Mouse (Mus musculus): ENCODE measurements around the gene Cdr2.

DNA sequence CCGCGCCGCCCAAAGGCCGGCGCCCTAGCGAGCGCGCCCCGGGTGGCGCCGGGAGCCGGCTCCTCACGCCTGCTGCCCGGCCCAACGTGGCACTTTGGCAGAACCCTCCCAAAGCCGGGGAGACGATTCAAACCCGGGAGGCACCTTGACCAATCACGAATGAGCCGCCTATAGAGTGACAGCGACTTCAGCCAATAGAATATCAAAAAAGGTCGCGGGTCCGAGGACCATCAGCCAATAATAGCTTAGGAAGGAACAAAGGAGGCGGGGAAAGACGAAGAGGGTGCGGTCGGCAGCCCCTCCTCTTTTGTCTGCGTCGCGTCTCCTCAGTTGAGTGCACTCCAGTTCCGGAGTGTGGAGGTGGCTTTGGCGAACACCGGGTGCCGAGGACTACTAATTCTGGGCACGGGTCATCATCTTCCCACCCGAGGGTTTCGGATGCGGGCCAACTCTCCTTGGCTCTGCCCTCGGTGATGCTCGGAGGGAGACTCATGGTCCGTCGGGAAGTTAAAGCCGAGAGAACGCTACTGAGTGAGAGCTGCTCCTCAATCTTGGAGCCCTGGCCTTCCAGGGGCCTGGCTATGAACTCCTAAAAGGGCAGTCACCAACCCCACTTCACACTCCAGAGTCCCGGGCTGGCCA is at the start of gene Cdr2, which contains the start of gene Mfsd13b:
- TF ChIP-seq GATA1 (IDR thresholded peaks at IDR 0.05; ENCODE audit: low read length) (no peak), TAL1 (IDR thresholded peaks at IDR 0.05; ENCODE audit: low read length) (no peak)

Measured in erythroblast, embryonic 14.5 days (primary cell).